Mouse (Mus musculus) testis, adult 2 months (tissue): ENCODE data around the gene Usp7. TPM values are rescaled to one million over a fixed set of nuclear protein-coding genes. Genes with fewer than 3 reads are reported as not detected.

Source experiments
- H3K27ac ChIP-seq: fragments of 200-500 bp; 2 replicates; pipeline ENCODE4 v1.5.1; 2012; ENCODE audit warnings: low read depth, low read length; ENCODE audit not compliant: control insufficient read depth, insufficient read depth
- H3K27me3 ChIP-seq: fragments of 200-500 bp; 2 replicates; pipeline ENCODE4 v1.6.1; 2012; ENCODE audit warnings: mild to moderate bottlenecking, low read length, moderate library complexity; ENCODE audit not compliant: control insufficient read depth, insufficient read depth
- H3K36me3 ChIP-seq: fragments of 200-500 bp; 2 replicates; pipeline ENCODE4 v1.6.1; 2012; ENCODE audit warnings: mild to moderate bottlenecking, low read length; ENCODE audit not compliant: control insufficient read depth, insufficient read depth
- H3K4me1 ChIP-seq: fragments of 200-500 bp; 2 replicates; pipeline ENCODE4 v1.6.1; 2012; ENCODE audit warnings: low read length; ENCODE audit not compliant: control insufficient read depth, insufficient read depth
- H3K4me3 ChIP-seq: fragments of 200-500 bp; 2 replicates; pipeline ENCODE4 v1.5.1; 2012; ENCODE audit warnings: low read depth, mild to moderate bottlenecking, low read length, moderate library complexity, mixed read lengths; ENCODE audit not compliant: control insufficient read depth
- CTCF ChIP-seq: fragments of 200-500 bp; IDR thresholded peaks from 2 replicates; pipeline ENCODE4 v1.5.1; 2012; ENCODE audit warnings: low read depth, mild to moderate bottlenecking, inconsistent platforms, low read length, moderate library complexity; ENCODE audit not compliant: control insufficient read depth, insufficient read depth, insufficient replicate concordance
- POLR2A ChIP-seq: fragments of 200-500 bp; IDR thresholded peaks from 2 replicates; pipeline ENCODE4 v1.6.1; 2012; ENCODE audit warnings: low read depth, mild to moderate bottlenecking, inconsistent platforms, low read length, moderate library complexity; ENCODE audit not compliant: control insufficient read depth
- polyA plus RNA-seq: library from polyadenylated mRNA; depleted of rRNA; stranded (reverse); fragments of >200 nt; gene quantifications from 2 replicates; pipeline ENCODE4 v1.2.3, GENCODE M21; 2012; rRNA removed

The Usp7 gene
- 51.7 and 61.5 TPM in 2 replicates for polyA plus RNA-seq

DNA sequence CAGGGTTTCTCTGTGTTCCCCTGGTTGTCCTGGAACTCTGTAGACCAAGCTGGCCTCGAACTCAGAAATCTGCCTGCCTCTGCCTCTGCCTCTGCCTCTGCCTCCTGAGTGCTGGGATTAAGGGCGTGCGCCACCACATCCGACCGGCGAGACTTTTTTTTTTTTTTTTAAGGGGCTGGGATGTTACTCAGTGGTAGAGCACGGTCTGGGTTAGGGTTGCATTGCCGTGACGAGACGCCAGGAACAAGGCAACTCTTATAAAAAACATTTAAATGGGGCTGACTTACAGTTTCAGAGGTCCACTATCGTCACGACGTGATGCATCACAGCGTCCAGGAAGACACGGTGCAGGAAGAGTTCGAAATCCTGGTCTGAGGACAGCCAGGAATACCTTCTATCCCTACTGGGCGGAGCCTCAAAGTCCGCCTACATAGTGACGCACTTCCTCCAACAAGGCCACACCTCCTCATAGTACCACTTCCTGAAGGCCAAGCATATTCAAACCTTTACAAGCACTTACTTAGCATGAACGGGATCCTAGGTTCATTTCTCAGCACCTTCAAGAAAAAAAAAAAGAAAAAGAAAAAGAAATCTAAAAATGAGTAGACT is at the start of gene Usp7:
TSS of gene Usp7 (minus strand) at position 360 of the 609 bp plus-strand sequence.
- Histone ChIP-seq H3K36me3 (no peaks in the 10 kb centered on the region), H3K27me3 (no peaks in the 10 kb centered on the region), H3K27ac (peak within 1 kb of the TSS; percentile 18; the same call in 1 of the 2 replicates), H3K4me3 (peak within 1 kb of the TSS; percentile 87), H3K4me1 (no peaks in the 10 kb centered on the region; the same call in 1 of the 2 replicates)
- TF ChIP-seq CTCF (no peak), POLR2A (peak; percentile 53; the same call in 1 of the 2 replicates)

DNA sequence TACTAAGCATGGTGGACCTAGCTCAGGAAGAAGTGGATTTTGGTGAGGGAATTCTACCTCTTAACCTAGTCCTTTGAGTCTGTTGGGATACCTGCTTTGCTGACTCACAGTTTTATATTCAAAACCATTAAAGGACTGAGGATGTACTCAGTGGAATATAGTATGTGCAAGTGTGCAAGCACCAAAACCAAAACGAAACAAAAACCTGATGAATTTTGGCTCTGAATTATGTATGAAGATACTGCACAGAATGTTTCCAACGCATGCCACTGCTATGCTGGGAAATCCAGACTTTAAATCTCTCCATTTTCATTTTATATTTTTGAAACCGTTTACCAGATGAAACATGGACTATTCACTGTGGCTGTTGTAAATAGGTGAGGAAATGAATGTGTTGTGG is 48.4 kb upstream of the Usp7 start:
- Histone ChIP-seq H3K27me3 (no peaks in the 10 kb centered on the region), H3K4me3 (no peak overlapping the region), H3K4me1 (no peaks in the 10 kb centered on the region), H3K27ac (no peak overlapping the region), H3K36me3 (peaks cover 1% of the 10 kb centered on the region)
- TF ChIP-seq POLR2A (no peak), CTCF (no peak)

DNA sequence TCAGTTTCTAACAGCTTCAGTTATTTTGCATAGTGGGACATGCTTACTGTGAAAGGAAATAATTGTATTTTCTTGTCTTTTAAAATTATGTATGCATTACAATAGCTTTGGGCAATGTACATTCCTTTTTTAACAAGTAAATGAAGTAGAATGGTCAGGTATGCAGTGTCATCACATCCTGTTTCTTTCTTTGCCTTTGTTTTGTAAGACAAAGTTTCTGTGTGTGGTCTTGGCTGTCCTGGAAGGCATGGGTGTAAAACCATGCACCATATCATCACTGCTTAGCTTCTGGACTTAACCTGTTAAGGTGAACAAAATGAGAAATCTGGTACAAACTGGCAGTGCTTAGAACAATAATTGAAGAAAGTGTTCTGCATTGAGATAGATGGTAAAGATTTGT is 46.8 kb upstream of the Usp7 start:
- TF ChIP-seq CTCF (no peak), POLR2A (no peak)
- Histone ChIP-seq H3K27me3 (no peaks in the 10 kb centered on the region), H3K4me3 (no peak overlapping the region), H3K4me1 (no peaks in the 10 kb centered on the region), H3K27ac (no peak overlapping the region), H3K36me3 (peaks cover 1% of the 10 kb centered on the region)

DNA sequence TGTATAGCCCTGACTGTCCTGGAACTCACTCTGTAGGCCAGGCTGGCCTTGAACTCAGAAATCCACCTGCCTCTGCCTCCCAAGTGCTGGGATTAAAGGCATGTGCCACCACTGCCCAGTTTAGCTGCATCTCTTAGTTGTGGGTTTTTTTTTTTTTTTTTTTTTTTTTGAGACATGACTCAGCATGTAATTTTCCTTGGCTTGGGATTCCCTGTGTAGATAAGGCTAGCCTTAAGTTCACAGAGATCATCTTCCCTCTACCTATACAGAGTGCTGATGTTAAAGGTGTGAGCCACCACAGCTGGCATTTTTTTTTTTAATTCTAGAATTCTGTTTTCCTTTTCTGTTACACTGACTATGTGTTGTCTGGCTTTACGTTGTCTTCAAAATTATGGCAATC is 45.5 kb upstream of the Usp7 start:
- TF ChIP-seq CTCF: no peak
- TF ChIP-seq POLR2A: no peak
- H3K27me3 ChIP-seq: no peaks in the 10 kb centered on the region
- no peak overlapping the region for H3K4me3 ChIP-seq
- no peaks in the 10 kb centered on the region; the same call in 1 of the 2 replicates for H3K4me1 ChIP-seq
- H3K27ac ChIP-seq: no peak overlapping the region
- H3K36me3 ChIP-seq: no peaks in the 10 kb centered on the region; the same call in 1 of the 2 replicates

DNA sequence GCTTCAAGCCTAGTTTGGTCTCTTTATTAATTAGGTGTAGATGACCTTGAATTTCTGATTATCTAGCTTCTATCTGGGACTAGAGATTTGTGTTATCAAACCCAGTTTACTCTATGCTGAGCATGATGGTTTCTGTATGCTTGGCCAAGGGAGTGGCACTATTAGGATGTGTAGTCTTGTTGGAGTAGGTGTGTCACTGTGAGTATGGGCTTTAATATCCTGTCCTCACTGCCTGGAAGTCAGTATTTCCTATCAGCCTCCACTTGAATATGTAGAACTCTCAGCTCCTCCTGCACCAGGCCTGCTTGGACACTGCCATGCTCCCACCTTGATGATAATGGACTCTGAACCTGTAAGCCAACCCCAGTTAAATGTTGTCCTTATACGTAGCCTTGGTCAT is 44.8 kb upstream of the Usp7 start:
- H3K27ac ChIP-seq: no peak overlapping the region
- no peaks in the 10 kb centered on the region; the same call in 1 of the 2 replicates for H3K4me1 ChIP-seq
- TF ChIP-seq POLR2A (no peak), CTCF (no peak)
- no peaks in the 10 kb centered on the region; the same call in 1 of the 2 replicates for H3K36me3 ChIP-seq
- H3K27me3 ChIP-seq: no peaks in the 10 kb centered on the region
- no peak overlapping the region for H3K4me3 ChIP-seq

DNA sequence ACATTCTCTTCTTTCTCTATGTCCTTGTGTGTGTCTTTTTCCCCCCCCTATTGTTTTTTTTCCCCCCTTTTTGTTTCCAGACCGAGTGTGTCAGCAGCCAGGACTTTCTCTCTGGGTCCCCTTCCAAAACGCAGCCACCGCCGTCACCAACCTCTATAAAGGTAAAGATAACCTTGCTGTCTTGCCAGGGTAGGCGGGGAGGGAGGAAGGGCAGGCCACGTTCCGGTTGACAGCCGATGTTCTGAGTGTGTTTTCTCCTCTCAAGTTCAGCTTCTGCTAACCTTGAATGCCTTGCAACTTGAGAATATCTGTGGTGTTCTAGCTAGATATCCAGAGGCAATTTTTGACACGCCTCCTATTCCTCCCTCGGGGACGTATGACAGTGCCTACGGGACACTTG is 39.1 kb upstream of the Usp7 start:
- Histone ChIP-seq H3K4me1 (peaks cover 14% of the 10 kb centered on the region), H3K36me3 (peaks cover 2% of the 10 kb centered on the region), H3K4me3 (peak overlapping the region; percentile 83), H3K27me3 (no peaks in the 10 kb centered on the region), H3K27ac (peak overlapping the region; percentile 76)
- TF ChIP-seq CTCF (no peak), POLR2A (no peak)

DNA sequence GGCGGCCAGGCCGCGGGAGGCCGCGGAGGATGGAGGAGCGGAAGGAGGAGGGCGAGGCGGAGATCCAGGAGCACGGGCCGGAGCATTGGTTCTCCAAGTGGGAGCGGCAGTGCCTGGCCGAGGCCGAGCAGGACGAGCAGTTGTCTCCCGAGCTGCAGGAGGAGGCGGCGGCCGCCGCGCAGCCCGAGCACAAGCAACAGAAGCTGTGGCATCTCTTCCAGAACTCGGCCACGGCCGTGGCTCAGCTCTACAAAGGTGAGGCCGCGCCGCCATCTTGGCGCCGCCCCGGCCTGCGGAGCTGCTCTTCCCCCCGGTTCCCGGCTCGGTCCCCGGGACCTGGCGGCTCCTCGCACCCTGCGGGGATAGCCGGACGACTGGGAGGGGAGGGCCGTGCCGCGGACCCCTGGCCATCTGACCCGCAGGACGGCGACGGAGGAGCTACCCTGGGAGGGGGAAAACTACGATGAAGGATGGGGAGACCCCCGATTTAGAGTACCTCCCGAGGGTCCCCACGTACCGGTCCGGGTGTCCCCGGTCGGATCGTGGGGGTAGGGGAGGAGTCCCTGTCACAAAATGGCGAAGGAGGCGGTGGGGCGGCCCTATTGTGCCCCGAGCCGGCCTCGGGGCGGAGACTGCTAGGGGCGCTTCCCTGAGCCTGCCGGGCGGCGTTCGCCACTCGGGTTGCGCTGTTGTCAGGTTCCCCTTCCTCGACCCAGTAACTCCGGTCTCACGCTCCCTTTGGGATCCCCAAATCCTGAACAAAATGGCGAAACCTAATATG is 38.5 kb upstream of the Usp7 start:
- peaks cover 2% of the 10 kb centered on the region for H3K36me3 ChIP-seq
- no peaks in the 10 kb centered on the region for H3K27me3 ChIP-seq
- H3K4me1 ChIP-seq: peaks cover 14% of the 10 kb centered on the region
- peak overlapping the region; percentile 83 for H3K4me3 ChIP-seq
- H3K27ac ChIP-seq: peak overlapping the region; percentile 76
- TF ChIP-seq POLR2A (0 out of 2 replicates have a peak, but pooled peaks have one; percentile 25), CTCF (no peak)
